Comparison of ENCODE assay signal across 10 mouse cellular contexts in the genomic region with DNA sequence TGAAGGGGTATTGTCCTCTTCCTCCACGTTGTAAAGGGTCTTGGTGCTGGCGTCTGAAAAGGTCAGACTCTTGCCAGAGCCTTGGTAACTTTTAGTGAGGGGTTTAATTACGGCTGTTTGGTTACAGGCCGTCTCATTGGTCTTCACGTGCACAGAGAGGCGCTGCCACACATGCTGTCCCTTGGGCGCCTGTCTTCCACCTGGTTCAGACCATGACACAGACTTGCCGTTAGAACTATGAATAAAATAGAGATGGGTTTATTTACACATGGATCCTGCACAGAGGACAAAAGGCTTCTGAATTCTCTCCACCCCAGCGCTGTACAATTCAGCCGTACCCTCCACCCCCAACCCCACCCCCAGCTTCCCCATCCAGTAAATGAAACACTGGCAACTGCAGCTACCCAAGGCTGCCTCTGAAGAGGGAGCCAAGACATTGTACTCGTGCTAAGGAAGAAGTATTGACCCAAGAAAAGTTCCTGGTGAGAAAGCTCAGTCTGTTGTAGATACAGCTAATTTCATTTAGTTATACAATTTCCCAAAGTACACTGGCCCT. TPM values are rescaled to one million over a fixed set of nuclear protein-coding genes. Genes with fewer than 3 reads are reported as not detected.
A peak's percentile ranks its signal among the peaks of the same experiment; 100 is the strongest.
DNase-seq lines count a peak whose midpoint lies in the region; ATAC-seq and TF ChIP-seq lines count a peak whose summit lies in the region.
"Had no signal": no experiment of that assay in that cellular context is flagged by ENCODE, and none has a peak within 500 bp of the region (broad histone marks: within the 10 kb centered on the region; RNA-seq: fewer than 3 reads in every experiment).

No protein-coding gene starts in this region.

- peak overlapping the region; percentile 62 for H3K9ac ChIP-seq in forebrain, embryonic 13.5 days
- peak overlapping the region; percentile 63 for H3K9ac ChIP-seq in limb, embryonic 13.5 days

- peak overlapping the region; percentile 44 for H3K4me3 ChIP-seq in layer of hippocampus, adult 2 months
- peak overlapping the region; percentile 48 for H3K4me3 ChIP-seq in forebrain, embryonic 13.5 days
- H3K4me3 ChIP-seq in limb, embryonic 13.5 days, result peak overlapping the region; percentile 49
- peak overlapping the region; percentile 53 for H3K4me3 ChIP-seq in olfactory bulb, adult 2 months (ENCODE audit: insufficient read depth, low read depth, low read length)
- H3K4me3 ChIP-seq in thymus, adult 2 months (ENCODE audit: control insufficient read depth, insufficient read depth, low read length), result no peak overlapping the region

- H3K9me3 ChIP-seq in forebrain, embryonic 13.5 days (replicated peaks), result no peaks in the 10 kb centered on the region
- no peaks in the 10 kb centered on the region for H3K9me3 ChIP-seq in limb, embryonic 13.5 days

- peak overlapping the region; percentile 71 for H3K27ac ChIP-seq in layer of hippocampus, adult 2 months
- H3K27ac ChIP-seq in forebrain, embryonic 13.5 days, result no peak overlapping the region
- no peak overlapping the region for H3K27ac ChIP-seq in limb, embryonic 13.5 days
- no peak overlapping the region for H3K27ac ChIP-seq in olfactory bulb, adult 2 months (ENCODE audit: insufficient read depth, low read depth, low read length)
- H3K27ac ChIP-seq in thymus, adult 2 months (ENCODE audit: control insufficient read depth, insufficient read depth, low read length), result no peak overlapping the region

- ATAC-seq in forebrain, embryonic 13.5 days, result no peak; the same call in none of the 2 replicates
- 0 out of 2 replicates have a peak, but pooled peaks have one; percentile 15 for ATAC-seq in limb, embryonic 13.5 days (ENCODE audit: low FRiP score, low read depth)

- H3K27me3 ChIP-seq in forebrain, embryonic 13.5 days, result no peaks in the 10 kb centered on the region
- peaks cover 13% of the 10 kb centered on the region for H3K27me3 ChIP-seq in limb, embryonic 13.5 days
- H3K27me3 ChIP-seq in thymus, adult 2 months (ENCODE audit: control insufficient read depth, insufficient read depth, low read length), result no peaks in the 10 kb centered on the region

- H3K4me1 ChIP-seq in forebrain, embryonic 13.5 days, result peaks cover 13% of the 10 kb centered on the region
- H3K4me1 ChIP-seq in limb, embryonic 13.5 days, result peaks cover 10% of the 10 kb centered on the region; the same call in 1 of the 2 replicates
- peaks cover 11% of the 10 kb centered on the region for H3K4me1 ChIP-seq in olfactory bulb, adult 2 months (ENCODE audit: control insufficient read depth, insufficient read depth, low read length)
- H3K4me1 ChIP-seq in thymus, adult 2 months (replicated peaks; ENCODE audit: control insufficient read depth, insufficient read depth, low read length), result no peaks in the 10 kb centered on the region

- 10% methylated on average over 11 of the region's 11 CpGs for WGBS in forebrain, embryonic 13.5 days
- 14% methylated on average over 11 of the region's 11 CpGs for WGBS in limb, embryonic 13.5 days
- 10% methylated on average over 11 of the region's 11 CpGs for WGBS in olfactory bulb, adult 2 months
- 7% methylated on average over 11 of the region's 11 CpGs for WGBS in thymus, adult 2 months

- no peak for DNase-seq in layer of hippocampus, adult 2 months (ENCODE audit: low spot score in 2 of 2)
- no peak for DNase-seq in layer of hippocampus, adult 8-10 months (ENCODE audit: low spot score in 2 of 2)
- DNase-seq in cerebellum, adult 11-12 months, result no peak
- no peak for DNase-seq in ovary, postnatal 14 days (ENCODE audit: low spot score)
- no peak for DNase-seq in thymus, adult 2 months
- DNase-seq: cerebellum, adult 18-20 months had no signal

- no peak for TF ChIP-seq CTCF in layer of hippocampus, adult 2 months (conservative IDR thresholded peaks at IDR 0.05)
- no peak for TF ChIP-seq CTCF in olfactory bulb, adult 2 months (IDR thresholded peaks at IDR 0.05; ENCODE audit: insufficient read depth, low read depth, low read length)
- TF ChIP-seq CTCF in thymus, adult 2 months (IDR thresholded peaks at IDR 0.05; ENCODE audit: borderline replicate concordance, control insufficient read depth, extremely low read depth, insufficient read depth, low read length, poor library complexity), result no peak

- peak overlapping the region; percentile 92 for H3K4me2 ChIP-seq in forebrain, embryonic 13.5 days
- peak overlapping the region; percentile 97 for H3K4me2 ChIP-seq in limb, embryonic 13.5 days (replicated peaks)

- no peaks in the 10 kb centered on the region for H3K36me3 ChIP-seq in forebrain, embryonic 13.5 days (ENCODE audit: poor library complexity, severe bottlenecking)
- H3K36me3 ChIP-seq in limb, embryonic 13.5 days, result no peaks in the 10 kb centered on the region
- H3K36me3 ChIP-seq in thymus, adult 2 months (ENCODE audit: control insufficient read depth, insufficient read depth, low read length), result no peaks in the 10 kb centered on the region

- no peak for TF ChIP-seq POLR2A in olfactory bulb, adult 2 months (IDR thresholded peaks at IDR 0.05; ENCODE audit: insufficient read depth, low read depth, low read length)
- TF ChIP-seq POLR2A in thymus, adult 2 months (IDR thresholded peaks at IDR 0.05; ENCODE audit: control insufficient read depth, extremely low read depth, insufficient read depth, low read length, poor library complexity), result no peak

RNA-seq across cellular contexts. Expression of a gene that starts 8.6 kb away (rescaled TPM):
- total RNA-seq in layer of hippocampus, adult 2 months (2021), result not detected
- not detected for total RNA-seq in layer of hippocampus, adult 8-10 months (2022)
- polyA plus RNA-seq in forebrain, embryonic 13.5 days (2015; fragmentation: Nextera tagmentation; extraction: Ambion mirVana), result not detected in 2 replicates
- polyA plus RNA-seq in limb, embryonic 13.5 days (2015; fragmentation: Nextera tagmentation; extraction: Ambion mirVana), result not detected in 2 replicates
- not detected in 2 replicates for polyA plus RNA-seq in olfactory bulb, adult 2 months (2012; ENCODE audit: insufficient read depth, insufficient read length, low replicate concordance, missing spikeins)
- not detected in 2 replicates for polyA plus RNA-seq in thymus, adult 2 months (2012; rRNA removed)
- total RNA-seq: MEL had no signal
